Mouse (Mus musculus): ENCODE measurements around the gene Slc22a14. TPM values are rescaled to one million over a fixed set of nuclear protein-coding genes. Genes with fewer than 3 reads are reported as not detected.
"Not testable (repeated sequence)": the region's sequence is repeated elsewhere in the genome, so short reads cannot be mapped to it uniquely, and the experiment has no call there.

Slc22a14 gene
- polyA plus RNA-seq, 1 experiment from 2014 or later: not detected

- no peaks in the 10 kb centered on the region for H3K9me3 ChIP-seq (ENCODE audit: control insufficient read depth, low read length)
- H3K36me3 ChIP-seq (ENCODE audit: control insufficient read depth, insufficient read depth, low read length): no peaks in the 10 kb centered on the region
- no peak for DNase-seq (ENCODE audit: low spot score)
- ATAC-seq (ENCODE audit: insufficient number of reproducible peaks, low FRiP score, low TSS enrichment, low read depth): no peak
- H3K4me3 ChIP-seq (ENCODE audit: low read depth, low read length): no peak overlapping the region
- H3K4me1 ChIP-seq (ENCODE audit: control insufficient read depth, insufficient read depth, low read length): no peaks in the 10 kb centered on the region
- no peaks in the 10 kb centered on the region for H3K27me3 ChIP-seq (ENCODE audit: control insufficient read depth, insufficient read depth, low read length)
- no peak overlapping the region for H3K4me2 ChIP-seq (ENCODE audit: low read depth, severe bottlenecking)
- no peak overlapping the region for H3K9ac ChIP-seq (ENCODE audit: low read length)
- H3K27ac ChIP-seq (replicated peaks; ENCODE audit: low read depth, low read length): no peak overlapping the region
- 90% methylated on average over 7 of the region's 7 CpGs for WGBS
Observed at GRCm38 (mm10) chr9:119276321-119276720, 89.0 kb downstream of the Slc22a14 start.

GRCm38 (mm10) chr9:119274814-119275213 lies 90.5 kb downstream of the Slc22a14 start:
- H3K27ac ChIP-seq (replicated peaks; ENCODE audit: low read depth, low read length); H3K9me3 ChIP-seq (ENCODE audit: control insufficient read depth, low read length); H3K9ac ChIP-seq (ENCODE audit: low read length); H3K4me3 ChIP-seq (ENCODE audit: low read depth, low read length); ATAC-seq (ENCODE audit: insufficient number of reproducible peaks, low FRiP score, low TSS enrichment, low read depth); H3K27me3 ChIP-seq (ENCODE audit: control insufficient read depth, insufficient read depth, low read length); H3K36me3 ChIP-seq (ENCODE audit: control insufficient read depth, insufficient read depth, low read length); H3K4me1 ChIP-seq (ENCODE audit: control insufficient read depth, insufficient read depth, low read length); DNase-seq (ENCODE audit: low spot score); H3K4me2 ChIP-seq (ENCODE audit: low read depth, severe bottlenecking): not testable (repeated sequence)
- 94% methylated on average over 5 of the region's 5 CpGs for WGBS

- 89% methylated on average over 4 of the region's 4 CpGs for WGBS
- no peaks in the 10 kb centered on the region for H3K4me1 ChIP-seq (ENCODE audit: control insufficient read depth, insufficient read depth, low read length)
- DNase-seq (ENCODE audit: low spot score): no peak
- H3K27ac ChIP-seq (replicated peaks; ENCODE audit: low read depth, low read length): no peak overlapping the region
- H3K36me3 ChIP-seq (ENCODE audit: control insufficient read depth, insufficient read depth, low read length): no peaks in the 10 kb centered on the region
- no peak for ATAC-seq (ENCODE audit: insufficient number of reproducible peaks, low FRiP score, low TSS enrichment, low read depth)
- no peak overlapping the region for H3K4me3 ChIP-seq (ENCODE audit: low read depth, low read length)
- H3K9ac ChIP-seq (ENCODE audit: low read length): no peak overlapping the region
- H3K4me2 ChIP-seq (ENCODE audit: low read depth, severe bottlenecking): no peak overlapping the region
- no peaks in the 10 kb centered on the region for H3K9me3 ChIP-seq (ENCODE audit: control insufficient read depth, low read length)
- no peaks in the 10 kb centered on the region for H3K27me3 ChIP-seq (ENCODE audit: control insufficient read depth, insufficient read depth, low read length)
Observed at GRCm38 (mm10) chr9:119271496-119271895, 93.9 kb downstream of the Slc22a14 start.

- no peak overlapping the region for H3K27ac ChIP-seq (replicated peaks; ENCODE audit: low read depth, low read length)
- DNase-seq (ENCODE audit: low spot score) (no peak), ATAC-seq (ENCODE audit: insufficient number of reproducible peaks, low FRiP score, low TSS enrichment, low read depth) (no peak)
- H3K4me2 ChIP-seq (ENCODE audit: low read depth, severe bottlenecking): no peak overlapping the region
- no peaks in the 10 kb centered on the region for H3K36me3 ChIP-seq (ENCODE audit: control insufficient read depth, insufficient read depth, low read length)
- no peaks in the 10 kb centered on the region for H3K27me3 ChIP-seq (ENCODE audit: control insufficient read depth, insufficient read depth, low read length)
- no peaks in the 10 kb centered on the region for H3K4me1 ChIP-seq (ENCODE audit: control insufficient read depth, insufficient read depth, low read length)
- no peak overlapping the region for H3K4me3 ChIP-seq (ENCODE audit: low read depth, low read length)
- H3K9me3 ChIP-seq (ENCODE audit: control insufficient read depth, low read length): no peaks in the 10 kb centered on the region
- WGBS: 94% methylated on average over 11 of the region's 11 CpGs
- H3K9ac ChIP-seq (ENCODE audit: low read length): no peak overlapping the region
Observed at GRCm38 (mm10) chr9:119268588-119269145, 96.7 kb downstream of the Slc22a14 start.

GRCm38 (mm10) chr9:119268120-119268519 lies 97.2 kb downstream of the Slc22a14 start:
- no peaks in the 10 kb centered on the region for H3K36me3 ChIP-seq (ENCODE audit: control insufficient read depth, insufficient read depth, low read length)
- H3K9me3 ChIP-seq (ENCODE audit: control insufficient read depth, low read length): no peaks in the 10 kb centered on the region
- H3K27ac ChIP-seq (replicated peaks; ENCODE audit: low read depth, low read length): no peak overlapping the region
- no peak overlapping the region for H3K4me3 ChIP-seq (ENCODE audit: low read depth, low read length)
- no peak overlapping the region for H3K4me2 ChIP-seq (ENCODE audit: low read depth, severe bottlenecking)
- H3K9ac ChIP-seq (ENCODE audit: low read length): no peak overlapping the region
- 84% methylated on average over 6 of the region's 6 CpGs for WGBS
- no peak for DNase-seq (ENCODE audit: low spot score)
- H3K4me1 ChIP-seq (ENCODE audit: control insufficient read depth, insufficient read depth, low read length): no peaks in the 10 kb centered on the region
- no peak for ATAC-seq (ENCODE audit: insufficient number of reproducible peaks, low FRiP score, low TSS enrichment, low read depth)
- no peaks in the 10 kb centered on the region for H3K27me3 ChIP-seq (ENCODE audit: control insufficient read depth, insufficient read depth, low read length)

GRCm38 (mm10) chr9:119266121-119266395 lies 99.3 kb downstream of the Slc22a14 start:
- not testable (repeated sequence) for DNase-seq (ENCODE audit: low spot score); H3K9me3 ChIP-seq (ENCODE audit: control insufficient read depth, low read length); H3K4me1 ChIP-seq (ENCODE audit: control insufficient read depth, insufficient read depth, low read length); ATAC-seq (ENCODE audit: insufficient number of reproducible peaks, low FRiP score, low TSS enrichment, low read depth); H3K9ac ChIP-seq (ENCODE audit: low read length); H3K4me2 ChIP-seq (ENCODE audit: low read depth, severe bottlenecking); H3K4me3 ChIP-seq (ENCODE audit: low read depth, low read length); H3K36me3 ChIP-seq (ENCODE audit: control insufficient read depth, insufficient read depth, low read length); H3K27ac ChIP-seq (replicated peaks; ENCODE audit: low read depth, low read length); H3K27me3 ChIP-seq (ENCODE audit: control insufficient read depth, insufficient read depth, low read length)
- 95% methylated on average over 5 of the region's 5 CpGs for WGBS

- not testable (repeated sequence) for ATAC-seq (ENCODE audit: insufficient number of reproducible peaks, low FRiP score, low TSS enrichment, low read depth); H3K9ac ChIP-seq (ENCODE audit: low read length); H3K36me3 ChIP-seq (ENCODE audit: control insufficient read depth, insufficient read depth, low read length); H3K4me1 ChIP-seq (ENCODE audit: control insufficient read depth, insufficient read depth, low read length); H3K4me3 ChIP-seq (ENCODE audit: low read depth, low read length); DNase-seq (ENCODE audit: low spot score); H3K27me3 ChIP-seq (ENCODE audit: control insufficient read depth, insufficient read depth, low read length); H3K27ac ChIP-seq (replicated peaks; ENCODE audit: low read depth, low read length); H3K9me3 ChIP-seq (ENCODE audit: control insufficient read depth, low read length); H3K4me2 ChIP-seq (ENCODE audit: low read depth, severe bottlenecking)
- 91% methylated on average over 1 of the region's 1 CpGs for WGBS
Observed at GRCm38 (mm10) chr9:119265373-119266120, 99.8 kb downstream of the Slc22a14 start.

- no peaks in the 10 kb centered on the region for H3K27me3 ChIP-seq (ENCODE audit: control insufficient read depth, insufficient read depth, low read length)
- no peaks in the 10 kb centered on the region for H3K9me3 ChIP-seq (ENCODE audit: control insufficient read depth, low read length)
- 86% methylated on average over 4 of the region's 4 CpGs for WGBS
- H3K4me1 ChIP-seq (ENCODE audit: control insufficient read depth, insufficient read depth, low read length): no peaks in the 10 kb centered on the region
- no peak overlapping the region for H3K4me3 ChIP-seq (ENCODE audit: low read depth, low read length)
- no peak for ATAC-seq (ENCODE audit: insufficient number of reproducible peaks, low FRiP score, low TSS enrichment, low read depth)
- no peak overlapping the region for H3K27ac ChIP-seq (replicated peaks; ENCODE audit: low read depth, low read length)
- peaks cover 2% of the 10 kb centered on the region; the same call in 1 of the 2 replicates for H3K36me3 ChIP-seq (ENCODE audit: control insufficient read depth, insufficient read depth, low read length)
- no peak for DNase-seq (ENCODE audit: low spot score)
- H3K4me2 ChIP-seq (ENCODE audit: low read depth, severe bottlenecking): no peak overlapping the region
- no peak overlapping the region for H3K9ac ChIP-seq (ENCODE audit: low read length)
Observed at GRCm38 (mm10) chr9:119263067-119263466, 102.3 kb downstream of the Slc22a14 start.

- WGBS: 94% methylated on average over 2 of the region's 2 CpGs
Observed at GRCm38 (mm10) chr9:119260825-119261224, 104.5 kb downstream of the Slc22a14 start.

More at GRCm38 (mm10) chr9:119260825-119261224, 104.5 kb downstream of the Slc22a14 start:
- DNase-seq (ENCODE audit: low spot score) (no peak), ATAC-seq (ENCODE audit: insufficient number of reproducible peaks, low FRiP score, low TSS enrichment, low read depth) (no peak)
- H3K36me3 ChIP-seq (ENCODE audit: control insufficient read depth, insufficient read depth, low read length): peaks cover 2% of the 10 kb centered on the region; the same call in 1 of the 2 replicates
- no peak overlapping the region for H3K4me3 ChIP-seq (ENCODE audit: low read depth, low read length)
- H3K27me3 ChIP-seq (ENCODE audit: control insufficient read depth, insufficient read depth, low read length): no peaks in the 10 kb centered on the region
- H3K9me3 ChIP-seq (ENCODE audit: control insufficient read depth, low read length): no peaks in the 10 kb centered on the region
- no peak overlapping the region for H3K9ac ChIP-seq (ENCODE audit: low read length)
- H3K27ac ChIP-seq (replicated peaks; ENCODE audit: low read depth, low read length): no peak overlapping the region
- no peak overlapping the region for H3K4me2 ChIP-seq (ENCODE audit: low read depth, severe bottlenecking)
- H3K4me1 ChIP-seq (ENCODE audit: control insufficient read depth, insufficient read depth, low read length): no peaks in the 10 kb centered on the region

Data from limb, embryonic 11.5 days (tissue).